Mouse (Mus musculus) adipocyte (in vitro differentiated cells): ENCODE results near the gene Cebpg.

ENCODE experiments used
- DNase-seq: peaks from one replicate; pipeline ENCODE4 v3.0.0-alpha.2; 2016; ENCODE audit warnings: low spot score

Gene Cebpg

GRCm38 (mm10) chr7:35025409-35026275 lies 30.7 kb downstream of the Cebpg start:
- DNase-seq, result peak; percentile 71

- no peak for DNase-seq
Measured at GRCm38 (mm10) chr7:35024426-35024825, 31.9 kb downstream of the Cebpg start.

- DNase-seq, result peak; percentile 61
Measured at GRCm38 (mm10) chr7:35023251-35023650, 33.1 kb downstream of the Cebpg start.

- DNase-seq, result no peak
Measured at GRCm38 (mm10) chr7:35021365-35021764, 35.0 kb downstream of the Cebpg start.

GRCm38 (mm10) chr7:35015252-35015651 lies 41.1 kb downstream of the Cebpg start:
- peak; percentile 79 for DNase-seq

GRCm38 (mm10) chr7:35013228-35013627 lies 43.1 kb downstream of the Cebpg start:
- no peak for DNase-seq

GRCm38 (mm10) chr7:35006661-35007060 lies 49.7 kb downstream of the Cebpg start:
- DNase-seq, result no peak

GRCm38 (mm10) chr7:35003171-35003737 lies 53.1 kb downstream of the Cebpg start:
- no peak for DNase-seq

GRCm38 (mm10) chr7:35000839-35001238 lies 55.5 kb downstream of the Cebpg start:
- no peak for DNase-seq
